In the genomic region with DNA sequence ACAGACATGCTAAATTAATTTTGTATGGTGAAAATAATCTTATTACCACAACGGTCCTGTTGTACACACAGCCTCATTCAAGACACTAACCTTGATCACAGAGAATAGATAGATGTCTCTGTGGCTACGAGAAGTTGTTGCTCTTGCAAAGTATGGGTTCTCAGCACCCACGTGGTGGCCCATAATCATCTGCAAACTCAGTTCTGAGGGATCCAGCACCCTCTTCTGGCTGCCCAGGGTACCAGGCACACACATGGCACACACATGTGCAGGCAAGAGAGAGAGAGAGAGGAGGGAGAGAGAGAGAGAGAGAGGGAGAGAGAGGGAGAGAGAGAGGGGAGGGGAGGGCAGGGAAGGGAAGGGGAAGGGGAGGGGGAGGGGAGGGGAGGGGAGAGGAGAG, we compare ENCODE assay signal across 29 mouse cellular contexts.
A peak's percentile ranks its signal among the peaks of the same experiment; 100 is the strongest.
DNase-seq lines count a peak whose midpoint lies in the region; ATAC-seq and TF ChIP-seq lines count a peak whose summit lies in the region.
"Had no signal": no experiment of that assay in that cellular context is flagged by ENCODE, and none has a peak within 500 bp of the region (broad histone marks: within the 10 kb centered on the region; RNA-seq: fewer than 3 reads in every experiment).

No protein-coding gene starts in this region.

- no peaks in the 10 kb centered on the region for H3K36me3 ChIP-seq in ES-Bruce4 (ENCODE audit: control insufficient read depth, insufficient read depth, low read length, poor library complexity, severe bottlenecking)
- H3K36me3 ChIP-seq in embryonic facial prominence, embryonic 13.5 days = no peaks in the 10 kb centered on the region
- H3K36me3 ChIP-seq in limb, embryonic 13.5 days = no peaks in the 10 kb centered on the region
- H3K36me3 ChIP-seq in midbrain, postnatal 0 days (ENCODE audit: insufficient read depth, low read length) = no peaks in the 10 kb centered on the region
- H3K36me3 ChIP-seq: forebrain, embryonic 15.5 days; heart, embryonic 15.5 days; hindbrain, embryonic 13.5 days; liver, embryonic 12.5 days; midbrain, embryonic 13.5 days; neural tube, embryonic 15.5 days had no signal

- TF ChIP-seq EP300 in ES-Bruce4 (IDR thresholded peaks at IDR 0.05; ENCODE audit: insufficient read depth, low read depth, low read length) = no peak

- no peak overlapping the region for H3K27ac ChIP-seq in ES-Bruce4 (ENCODE audit: insufficient read depth, low read length)
- H3K27ac ChIP-seq in embryonic facial prominence, embryonic 13.5 days = peak overlapping the region; percentile 82; the same call in 1 of the 2 replicates
- peak overlapping the region; percentile 90; the same call in 1 of the 2 replicates for H3K27ac ChIP-seq in limb, embryonic 13.5 days
- H3K27ac ChIP-seq in midbrain, postnatal 0 days (ENCODE audit: low read depth, low read length) = no peak overlapping the region
- H3K27ac ChIP-seq: forebrain, embryonic 15.5 days; hindbrain, embryonic 13.5 days; kidney, postnatal 0 days; liver, embryonic 12.5 days; macrophage; midbrain, embryonic 13.5 days; neural tube, embryonic 15.5 days had no signal

- no peak overlapping the region for H3K4me3 ChIP-seq in ES-Bruce4 (ENCODE audit: low read depth, low read length)
- H3K4me3 ChIP-seq in embryonic facial prominence, embryonic 13.5 days = no peak overlapping the region
- no peak overlapping the region for H3K4me3 ChIP-seq in limb, embryonic 13.5 days
- H3K4me3 ChIP-seq in midbrain, postnatal 0 days (ENCODE audit: low read depth, low read length) = no peak overlapping the region
- H3K4me3 ChIP-seq: forebrain, embryonic 15.5 days; gastrocnemius, adult 2 months; hindbrain, embryonic 13.5 days; liver, embryonic 12.5 days; midbrain, embryonic 13.5 days; neural tube, embryonic 15.5 days had no signal

- H3K9ac ChIP-seq in ES-Bruce4 (ENCODE audit: low read depth, poor library complexity, severe bottlenecking) = no peak overlapping the region
- H3K9ac ChIP-seq in embryonic facial prominence, embryonic 13.5 days = no peak overlapping the region
- no peak overlapping the region for H3K9ac ChIP-seq in limb, embryonic 13.5 days
- no peak overlapping the region for H3K9ac ChIP-seq in midbrain, postnatal 0 days (replicated peaks; ENCODE audit: low read length, poor library complexity, severe bottlenecking)
- H3K9ac ChIP-seq: forebrain, embryonic 15.5 days; heart, embryonic 15.5 days; hindbrain, embryonic 13.5 days; liver, embryonic 12.5 days; liver, postnatal 0 days; midbrain, embryonic 13.5 days; neural tube, embryonic 15.5 days had no signal

- no peak for TF ChIP-seq POLR2A in ES-Bruce4 (IDR thresholded peaks at IDR 0.05; ENCODE audit: insufficient read depth, low read length)

- peak; percentile 20 for TF ChIP-seq CTCF in ES-Bruce4 (IDR thresholded peaks at IDR 0.05; ENCODE audit: low read depth, low read length)
- no peak for TF ChIP-seq CTCF in midbrain, postnatal 0 days (IDR thresholded peaks at IDR 0.05)

- ATAC-seq in embryonic facial prominence, embryonic 13.5 days (ENCODE audit: insufficient number of reproducible peaks, insufficient read depth, low FRiP score, low TSS enrichment, low read depth) = no peak
- ATAC-seq in limb, embryonic 13.5 days (ENCODE audit: low FRiP score, low read depth) = no peak
- no peak for ATAC-seq in midbrain, postnatal 0 days (ENCODE audit: low FRiP score)
- ATAC-seq: forebrain, embryonic 15.5 days; liver, embryonic 12.5 days; liver, postnatal 0 days; midbrain, embryonic 13.5 days; Patski had no signal

- no peaks in the 10 kb centered on the region for H3K9me3 ChIP-seq in ES-Bruce4 (replicated peaks; ENCODE audit: control insufficient read depth, insufficient read depth, low read length, poor library complexity, severe bottlenecking)
- no peaks in the 10 kb centered on the region for H3K9me3 ChIP-seq in embryonic facial prominence, embryonic 13.5 days
- H3K9me3 ChIP-seq in limb, embryonic 13.5 days = no peaks in the 10 kb centered on the region
- no peaks in the 10 kb centered on the region for H3K9me3 ChIP-seq in midbrain, postnatal 0 days (ENCODE audit: low read length)
- H3K9me3 ChIP-seq: heart, embryonic 15.5 days; liver, embryonic 12.5 days; neural tube, embryonic 15.5 days had no signal

- peak; percentile 62 for DNase-seq in heart, adult 11 months
- no peak for DNase-seq in heart, postnatal 14 days
- DNase-seq in midbrain, postnatal 0 days (ENCODE audit: low spot score) = no peak
- DNase-seq in ovary, postnatal 36 days (ENCODE audit: low spot score) = no peak
- no peak for DNase-seq in frontal cortex, postnatal 10 days (ENCODE audit: low spot score in 2 of 2)
- DNase-seq: adrenal gland, postnatal 25 days; cerebellum, adult 18-20 months; cerebellum, postnatal 10 days; gastrocnemius, adult 2 months; heart, postnatal 36 days; kidney, adult 8-10 months; kidney, postnatal 4 days; liver, postnatal 0 days; right cerebral cortex, postnatal 25 days; spleen, adult 18-20 months; thymus, postnatal 4 days had no signal

- no peaks in the 10 kb centered on the region for H3K27me3 ChIP-seq in ES-Bruce4 (ENCODE audit: control insufficient read depth, insufficient read depth, low read length, poor library complexity, severe bottlenecking)
- H3K27me3 ChIP-seq in embryonic facial prominence, embryonic 13.5 days = no peaks in the 10 kb centered on the region
- H3K27me3 ChIP-seq in limb, embryonic 13.5 days = no peaks in the 10 kb centered on the region
- no peaks in the 10 kb centered on the region for H3K27me3 ChIP-seq in midbrain, postnatal 0 days (ENCODE audit: insufficient read depth, low read length)
- H3K27me3 ChIP-seq: CH12.LX; forebrain, embryonic 15.5 days; heart, embryonic 15.5 days; hindbrain, embryonic 13.5 days; liver, embryonic 12.5 days; midbrain, embryonic 13.5 days; neural tube, embryonic 15.5 days; Patski had no signal

- 75% methylated on average over 3 of the region's 3 CpGs for WGBS in embryonic facial prominence, embryonic 13.5 days
- WGBS in limb, embryonic 13.5 days = 90% methylated on average over 3 of the region's 3 CpGs
- 82% methylated on average over 3 of the region's 3 CpGs for WGBS in midbrain, postnatal 0 days

- H3K4me2 ChIP-seq in embryonic facial prominence, embryonic 13.5 days = no peak overlapping the region
- H3K4me2 ChIP-seq in limb, embryonic 13.5 days (replicated peaks) = no peak overlapping the region
- no peak overlapping the region for H3K4me2 ChIP-seq in midbrain, postnatal 0 days (ENCODE audit: low read depth, low read length, poor library complexity, severe bottlenecking)
- H3K4me2 ChIP-seq: forebrain, embryonic 15.5 days; hindbrain, embryonic 13.5 days; liver, embryonic 12.5 days had no signal

- intact Hi-C loops in heart, postnatal 14 days (cut with DNase I) = no loop called here

- no peaks in the 10 kb centered on the region for H3K4me1 ChIP-seq in ES-Bruce4 (ENCODE audit: control insufficient read depth, insufficient read depth, low read length)
- peaks cover 38% of the 10 kb centered on the region for H3K4me1 ChIP-seq in embryonic facial prominence, embryonic 13.5 days
- peaks cover 41% of the 10 kb centered on the region for H3K4me1 ChIP-seq in limb, embryonic 13.5 days
- H3K4me1 ChIP-seq in midbrain, postnatal 0 days (ENCODE audit: insufficient read depth, low read length) = no peaks in the 10 kb centered on the region

Comparison
In these comparisons a context has a peak if more than half of its experiments do, and no peak if none do; other contexts are left out.
1. H3K27ac ChIP-seq: peak in embryonic facial prominence, embryonic 13.5 days (single experiment) and limb, embryonic 13.5 days (single experiment); none in ES-Bruce4 (single experiment) and midbrain, postnatal 0 days (single experiment).